Mouse (Mus musculus) ZHBTc4 (cell line): Measurements from ENCODE around the gene Csrp3.
A peak's percentile ranks its signal among the peaks of the same experiment; 100 is the strongest.

ENCODE experiments used
- DNase-seq: peaks from one replicate; pipeline ENCODE4 v3.0.0-alpha.2; 2011; ENCODE audit warnings: low read depth, low spot score

Gene Csrp3

DNA sequence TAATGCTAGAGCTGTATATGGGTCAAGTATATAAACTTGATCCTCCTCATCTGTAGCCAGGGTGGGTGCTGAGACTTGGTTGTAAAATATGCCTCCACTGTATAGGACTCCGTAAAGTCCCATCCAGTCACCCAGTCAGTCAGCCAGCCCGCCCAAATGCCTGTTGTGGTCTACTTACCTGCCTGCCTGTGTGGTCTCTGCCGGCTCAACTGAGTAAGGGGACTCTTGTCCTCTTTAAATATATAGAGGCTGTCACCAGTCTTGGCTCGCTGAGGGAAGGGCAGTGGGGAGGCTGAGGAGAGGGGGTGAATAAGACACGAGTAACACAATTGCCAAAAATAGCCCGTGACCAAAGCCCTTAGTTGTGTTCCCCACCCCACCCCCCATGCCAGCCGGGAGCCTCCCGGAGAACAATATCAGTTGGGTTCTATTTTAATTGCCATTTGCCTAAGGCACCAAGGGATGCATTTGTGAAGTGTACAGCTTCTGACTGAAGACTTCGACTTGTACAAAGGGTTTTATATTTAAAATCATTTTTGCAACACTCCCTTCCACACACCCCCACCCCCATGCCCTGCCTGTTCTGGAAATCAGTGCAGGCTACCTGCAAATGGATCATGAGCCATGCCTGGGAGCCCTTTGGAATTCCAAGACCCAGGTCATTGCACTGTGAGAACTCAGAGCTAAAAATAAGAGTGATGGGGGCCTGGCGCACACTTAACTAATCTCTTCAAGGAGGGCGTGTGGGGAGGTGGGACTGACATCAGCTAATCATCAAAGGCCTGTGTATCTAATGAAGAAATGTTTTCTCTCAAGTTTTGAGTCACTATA, at the start of gene Csrp3:
TSS of gene Csrp3 (minus strand) at position 214 of the 831 bp plus-strand sequence.
- DNase-seq = no peak

DNA sequence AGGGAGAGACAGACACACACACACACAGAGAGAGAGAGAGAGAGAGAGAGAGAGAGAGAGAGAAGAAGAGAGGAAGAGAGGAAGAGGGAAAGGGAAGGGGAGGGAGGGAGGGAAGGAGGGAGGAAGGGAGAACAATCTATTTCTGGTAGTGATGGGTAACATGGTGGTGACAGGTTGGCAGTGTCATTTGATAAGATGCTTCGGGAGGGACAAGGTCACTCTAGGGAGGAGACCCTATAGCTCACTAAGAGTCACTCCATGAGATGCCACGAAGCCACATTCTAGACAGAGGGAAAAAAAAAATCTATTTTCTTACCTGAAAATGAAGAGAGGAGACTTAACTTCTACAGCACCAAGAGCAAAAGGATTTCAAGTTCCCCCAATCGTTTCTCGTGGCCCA, 48.2 kb upstream of the Csrp3 start:
- no peak for DNase-seq

DNA sequence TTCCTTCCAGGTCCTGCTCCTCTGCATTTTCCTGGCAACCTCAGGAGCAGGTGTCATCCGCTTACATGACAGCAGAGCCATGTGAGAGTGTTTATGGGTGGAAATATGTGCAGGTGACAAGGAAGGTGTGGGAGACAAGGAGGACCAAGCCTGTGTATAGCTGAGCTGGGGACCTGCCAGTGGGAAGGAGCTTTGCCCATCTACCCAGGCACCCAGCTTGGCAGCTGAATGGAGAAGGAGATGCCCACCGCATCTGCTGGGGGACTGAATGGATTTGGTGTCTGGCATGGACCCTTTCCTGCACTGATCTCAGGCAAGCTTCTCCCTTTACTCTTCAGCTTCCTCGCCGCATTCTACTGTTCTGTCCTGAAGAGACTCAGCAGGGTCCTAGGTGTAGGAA, 47.6 kb upstream of the Csrp3 start:
- no peak for DNase-seq

DNA sequence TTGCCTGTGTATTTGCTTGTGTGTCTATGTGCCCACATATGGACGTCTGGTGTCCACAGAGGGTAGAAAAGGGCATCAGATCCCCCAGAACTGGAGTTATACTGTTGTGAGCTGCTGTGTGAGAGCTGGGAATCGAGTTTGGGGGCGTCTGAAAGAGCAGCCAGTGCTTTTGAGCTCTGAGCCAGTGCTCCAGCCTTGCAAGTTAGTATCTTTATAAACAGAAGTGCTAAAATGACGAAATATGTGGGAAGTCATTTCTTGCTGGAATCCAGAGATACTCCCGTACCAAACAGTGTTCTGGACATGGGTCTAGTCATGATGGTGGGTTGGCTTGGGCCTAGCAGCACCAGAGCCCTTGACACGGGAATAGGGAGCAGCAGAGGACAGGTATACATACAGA, 46.9 kb upstream of the Csrp3 start:
- no peak for DNase-seq

DNA sequence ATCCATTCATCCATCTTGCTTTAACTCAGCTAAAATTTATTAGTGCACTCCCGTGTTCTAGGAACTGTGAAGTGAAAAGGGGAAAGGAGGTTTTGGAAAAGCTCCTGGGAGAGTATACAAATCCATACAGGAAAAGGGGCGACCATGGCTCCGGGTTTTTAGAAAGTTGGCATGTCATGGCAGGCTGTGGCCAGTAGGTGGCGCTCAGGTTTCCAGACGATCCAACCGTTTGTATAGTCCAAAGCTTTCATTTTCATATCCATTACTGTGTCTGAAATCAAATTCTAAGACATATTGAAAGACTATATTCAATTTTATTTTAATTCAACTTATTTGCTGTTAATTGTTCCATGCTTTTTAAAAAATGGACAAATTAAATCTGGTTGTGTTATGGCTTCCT, 46.3 kb upstream of the Csrp3 start:
- DNase-seq = peak; percentile 51

DNA sequence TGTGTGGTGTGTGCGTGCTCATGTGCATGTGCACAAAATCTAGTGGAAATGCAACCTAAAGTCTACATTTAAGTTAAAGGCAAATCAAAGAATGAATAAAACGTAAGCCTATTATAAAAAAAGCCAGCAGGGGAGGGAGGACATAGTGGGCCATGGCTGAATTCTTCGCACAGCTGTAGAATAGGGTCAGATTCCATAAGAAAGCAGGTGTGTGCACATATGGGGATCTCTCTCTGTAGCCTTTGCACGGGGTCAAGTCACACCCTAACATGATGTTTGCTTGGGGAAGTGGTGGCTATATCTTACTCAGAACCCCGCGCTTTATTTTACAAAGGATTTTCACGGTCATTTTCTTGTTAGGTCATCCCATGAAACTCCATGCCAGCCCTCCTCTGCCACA, 45.3 kb upstream of the Csrp3 start:
- DNase-seq = no peak

DNA sequence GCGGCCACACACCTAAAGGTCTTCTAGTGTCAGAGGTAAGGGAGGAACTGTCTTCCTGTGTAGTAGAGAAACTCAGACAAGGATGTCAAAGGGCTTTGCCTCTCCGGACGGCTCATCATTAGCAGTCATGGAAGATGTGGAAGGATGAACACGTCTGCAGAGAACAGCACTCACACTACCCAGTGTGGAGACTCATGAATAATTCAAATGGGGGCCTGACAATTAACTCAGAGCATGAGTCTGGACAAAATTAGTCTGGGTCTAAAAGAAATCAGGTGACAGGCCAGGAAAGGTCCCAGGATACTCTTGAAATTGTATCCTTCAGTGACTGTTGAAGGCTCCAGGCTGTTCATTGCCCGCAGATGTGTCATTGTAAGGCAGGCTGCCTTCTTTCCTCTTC, 43.2 kb upstream of the Csrp3 start:
- DNase-seq = no peak

DNA sequence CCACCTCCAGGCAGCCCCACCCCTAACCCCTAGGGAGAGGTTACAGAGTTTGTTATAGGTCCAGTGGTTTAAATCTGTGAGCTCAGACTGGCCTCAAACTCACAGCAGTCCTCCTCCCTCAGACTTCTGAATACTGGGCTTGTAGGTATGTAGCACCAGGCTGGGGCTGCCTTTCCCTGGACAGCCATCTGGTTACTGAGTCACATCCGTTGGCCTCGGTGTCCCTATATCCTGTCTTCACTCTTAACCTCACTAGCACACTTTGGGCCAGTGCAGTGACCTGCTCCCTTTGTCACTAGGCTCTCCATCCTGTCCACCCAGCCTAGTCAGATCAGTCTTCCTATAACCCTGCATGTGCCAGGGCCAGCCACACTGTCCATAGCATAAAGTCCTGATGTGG, 40.9 kb upstream of the Csrp3 start:
- DNase-seq = no peak

DNA sequence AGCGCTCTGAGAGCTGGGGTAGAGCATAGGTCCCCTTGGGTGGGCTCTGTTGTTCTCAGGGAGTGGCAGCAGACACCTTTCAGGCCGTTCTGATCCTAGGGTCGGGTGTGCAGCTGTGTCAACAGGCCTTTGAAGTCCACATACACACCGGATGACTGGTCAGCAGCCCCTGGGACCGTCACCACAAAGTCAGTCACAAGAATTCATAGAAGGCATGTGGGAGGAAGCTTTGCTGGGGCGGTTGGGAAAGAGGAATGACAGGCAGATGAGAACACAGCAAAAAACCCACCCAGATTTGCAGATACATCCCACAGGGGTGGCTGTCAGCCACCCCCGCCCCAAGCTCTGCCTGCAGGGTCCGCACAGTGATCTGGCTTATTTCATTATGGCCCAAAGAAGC, 40.1 kb upstream of the Csrp3 start:
- no peak for DNase-seq

DNA sequence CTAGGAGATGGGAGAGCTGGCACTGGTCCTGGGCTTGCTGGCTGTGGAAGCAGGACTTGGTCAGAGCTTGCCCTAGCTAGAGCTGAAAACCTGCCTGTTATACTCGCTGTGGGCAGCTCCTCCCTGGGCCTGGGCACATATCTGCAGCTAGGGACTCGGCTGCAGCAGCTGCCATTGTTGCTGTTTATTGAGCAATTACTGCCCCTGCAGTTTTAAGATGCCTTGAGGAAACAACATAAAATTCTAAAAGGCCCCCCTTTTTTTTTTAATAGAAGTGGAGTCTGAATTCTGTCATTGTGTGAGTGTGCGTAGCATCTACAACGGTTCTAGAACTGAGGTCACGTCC, 36.4 kb upstream of the Csrp3 start:
- DNase-seq = no peak

DNA sequence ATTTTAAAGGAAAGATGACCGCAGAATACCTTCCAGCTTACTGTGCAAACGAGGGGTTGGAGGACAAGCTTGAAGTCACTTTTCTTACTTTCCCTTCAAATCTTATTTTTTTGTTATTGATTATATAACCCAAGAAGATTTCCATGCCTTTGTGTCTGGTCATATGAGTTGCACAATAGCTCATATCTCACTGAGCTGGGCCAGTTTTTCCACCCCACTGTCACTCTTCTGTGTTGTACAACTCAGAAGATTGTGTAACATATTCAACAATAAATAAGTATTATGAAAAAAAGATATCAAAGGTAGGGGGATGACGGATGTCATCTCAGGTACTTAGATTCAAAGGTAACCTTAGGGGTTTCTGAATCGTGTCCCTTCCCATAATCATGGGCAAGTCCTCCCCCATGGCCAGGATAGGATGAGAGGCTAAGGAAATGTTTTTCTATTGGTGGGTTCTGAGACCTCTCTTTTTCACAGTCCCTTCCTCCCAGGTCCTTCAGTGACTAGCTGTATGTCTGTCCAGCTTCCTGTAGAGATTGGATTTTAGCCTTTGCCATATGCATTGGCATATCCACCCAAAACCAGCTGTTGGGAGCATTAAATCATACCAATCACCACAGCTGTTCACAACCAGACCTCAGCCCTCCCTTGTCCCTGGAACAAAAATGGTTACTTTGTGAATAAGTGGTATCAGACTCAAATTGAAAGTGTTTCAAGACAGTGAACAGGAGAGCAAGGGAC, 35.9 kb upstream of the Csrp3 start:
- DNase-seq = no peak

DNA sequence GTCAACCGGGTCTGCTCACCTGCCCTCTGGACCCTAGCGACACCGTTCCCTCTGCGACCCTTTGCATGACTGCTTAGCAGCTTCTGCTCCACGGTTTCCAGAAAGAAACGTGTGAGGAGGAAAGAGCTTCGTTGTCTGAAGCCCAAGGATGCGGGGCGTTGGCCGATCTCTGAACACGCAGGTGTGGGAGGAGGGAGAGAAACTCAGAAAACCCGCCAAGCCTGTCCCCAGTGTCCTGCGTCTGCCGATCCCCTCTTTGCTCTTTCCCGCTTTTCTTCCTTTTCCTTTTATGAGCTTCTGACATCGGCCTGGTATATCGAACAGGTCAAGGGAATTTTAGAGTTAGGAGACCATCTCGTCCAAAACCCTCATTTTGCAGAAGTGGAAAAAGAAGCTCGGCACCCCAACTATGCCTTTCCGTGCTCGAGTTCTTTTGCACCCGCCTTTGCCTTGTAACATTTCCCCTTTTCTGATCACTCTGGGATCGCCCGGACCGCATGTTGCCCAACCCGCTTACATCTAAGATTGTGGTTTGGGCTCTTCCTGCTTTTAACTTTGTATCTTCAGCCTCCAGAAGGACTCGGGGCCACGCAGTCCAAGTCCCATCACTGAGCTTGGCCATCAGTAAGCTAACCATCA, 34.3 kb upstream of the Csrp3 start:
- peak; percentile 50 for DNase-seq

DNA sequence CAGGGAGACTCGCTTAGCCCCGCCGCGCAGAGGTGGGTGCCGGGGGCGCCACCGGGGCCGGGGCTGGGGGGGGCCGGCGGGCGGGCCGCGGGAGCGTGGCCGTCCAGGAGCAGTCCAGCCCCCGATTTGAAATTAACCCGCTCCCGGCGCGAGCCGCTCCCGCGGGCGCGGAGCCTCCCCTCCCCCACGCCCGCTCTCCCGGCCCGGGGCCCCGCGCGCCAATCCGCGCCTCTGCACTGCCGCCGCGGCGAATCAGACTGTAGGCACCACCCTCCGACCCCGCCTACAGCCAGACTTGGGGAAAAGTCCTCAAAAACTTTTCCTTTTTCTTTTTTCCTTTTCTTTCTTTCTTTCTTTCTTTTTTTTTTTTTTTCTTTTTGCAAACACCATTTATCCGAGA, 33.7 kb upstream of the Csrp3 start, which contains the start of gene E2f8:
TSS of gene E2f8 (minus strand) at position 111 of the 400 bp plus-strand sequence.
- DNase-seq = peak; percentile 82

DNA sequence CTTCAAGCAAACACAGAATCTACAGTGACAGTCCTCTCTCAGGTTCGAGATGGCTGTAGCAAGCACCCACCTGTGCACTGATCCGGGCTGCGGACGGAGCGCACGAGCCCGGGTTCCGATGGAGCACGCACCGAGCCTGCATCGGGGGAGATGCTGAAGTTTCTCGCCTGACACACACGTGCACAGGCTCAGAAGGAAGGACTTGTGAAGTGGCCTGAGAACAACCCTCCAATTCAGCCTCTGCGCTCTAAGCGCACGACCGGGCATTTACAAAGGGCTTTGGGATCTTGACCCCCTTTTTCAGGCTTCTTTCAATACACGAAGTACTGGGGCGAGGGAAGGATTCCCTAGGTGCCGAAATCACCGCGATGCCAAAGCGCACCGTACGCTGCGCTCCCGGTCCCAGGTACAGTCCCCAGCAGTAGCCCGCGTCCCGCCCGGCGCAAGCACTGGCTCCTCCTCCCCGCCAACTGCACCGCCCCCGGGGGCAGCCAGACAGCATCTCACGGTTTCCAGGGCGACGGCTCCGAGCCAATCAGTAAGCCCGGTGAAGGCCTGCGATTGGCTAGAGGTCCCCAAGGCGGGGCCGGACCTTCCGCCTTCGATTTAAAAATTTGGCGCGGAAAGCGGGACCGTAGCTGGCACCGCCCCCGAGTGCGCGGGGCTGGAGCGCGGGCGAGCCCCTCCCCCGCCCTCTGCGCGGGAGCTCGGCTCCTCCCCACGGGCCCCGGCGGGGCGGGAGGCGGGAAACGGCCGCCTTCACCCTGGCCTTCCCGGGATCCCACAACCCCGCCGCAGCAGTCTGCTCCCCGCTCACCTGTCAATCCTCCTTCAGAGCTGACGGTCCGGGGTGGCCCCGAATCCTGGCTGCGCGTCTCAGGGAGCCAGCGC, 33.0 kb upstream of the Csrp3 start:
- peak; percentile 99 for DNase-seq

DNA sequence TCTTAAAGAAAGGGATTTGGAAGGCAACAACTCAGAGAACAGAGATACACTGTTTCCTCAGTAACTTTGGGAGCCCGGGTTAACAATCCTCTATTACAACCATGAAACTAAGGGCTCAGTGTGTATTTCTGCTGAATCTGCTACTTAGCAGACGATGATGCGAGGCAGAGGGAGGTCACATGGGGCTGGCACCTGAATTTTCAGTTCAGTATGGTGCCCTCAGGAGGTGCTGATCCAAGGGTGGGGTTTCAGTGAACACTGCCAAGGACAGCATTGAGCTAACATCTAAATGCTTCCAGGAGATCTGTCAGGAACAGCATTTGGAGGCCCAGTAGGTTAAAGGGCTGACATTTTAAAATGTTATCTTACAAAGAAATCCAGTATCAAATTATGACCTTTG, 31.7 kb upstream of the Csrp3 start:
- no peak for DNase-seq

DNA sequence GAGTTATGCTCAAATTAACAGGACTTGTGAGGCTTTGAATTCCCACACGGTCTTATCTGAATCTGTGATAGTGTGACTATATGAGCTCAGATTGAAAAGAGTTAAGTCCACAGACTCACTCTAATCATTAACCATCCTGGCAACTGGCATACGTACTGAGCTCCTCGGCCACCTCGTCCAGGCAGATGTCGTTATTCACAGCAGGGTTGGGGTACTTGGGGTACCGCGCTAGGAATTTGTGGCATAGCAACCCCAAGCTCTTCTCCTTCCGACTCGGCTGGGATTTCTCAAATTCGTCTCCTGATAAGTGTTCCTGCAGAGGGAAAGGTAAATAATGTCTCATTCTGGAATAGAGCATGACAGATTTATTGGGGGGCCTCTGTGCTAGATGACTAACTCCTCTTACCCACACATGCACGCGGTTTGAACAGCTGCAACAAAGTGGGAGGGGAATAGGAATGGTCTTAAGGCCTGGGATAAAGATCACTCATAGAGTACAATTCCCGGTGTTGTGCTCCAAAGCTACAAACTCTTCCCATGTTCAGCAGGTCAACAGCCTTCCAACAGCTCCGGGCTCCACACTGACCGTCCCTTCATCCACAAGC, 30.1 kb upstream of the Csrp3 start:
- no peak for DNase-seq

DNA sequence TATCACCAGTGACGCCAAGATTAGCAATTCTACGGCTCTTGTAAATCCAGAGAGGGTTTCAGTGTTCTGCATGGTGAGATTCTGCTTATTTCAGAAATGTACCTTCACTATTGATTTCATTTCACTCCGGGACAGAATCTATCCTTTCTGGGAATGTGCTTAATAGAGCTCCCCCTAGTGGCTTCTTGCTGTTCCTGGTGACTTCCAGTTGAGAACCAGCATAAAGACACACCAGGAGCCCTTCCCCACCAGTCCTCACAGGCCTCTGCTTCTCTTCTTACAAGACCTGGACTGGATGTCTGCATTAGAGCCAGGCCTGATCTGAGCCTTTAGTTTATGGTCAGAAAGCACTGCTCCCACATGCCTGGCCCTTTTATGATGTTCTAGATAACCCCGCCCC, 28.7 kb upstream of the Csrp3 start:
- DNase-seq = peak; percentile 81

DNA sequence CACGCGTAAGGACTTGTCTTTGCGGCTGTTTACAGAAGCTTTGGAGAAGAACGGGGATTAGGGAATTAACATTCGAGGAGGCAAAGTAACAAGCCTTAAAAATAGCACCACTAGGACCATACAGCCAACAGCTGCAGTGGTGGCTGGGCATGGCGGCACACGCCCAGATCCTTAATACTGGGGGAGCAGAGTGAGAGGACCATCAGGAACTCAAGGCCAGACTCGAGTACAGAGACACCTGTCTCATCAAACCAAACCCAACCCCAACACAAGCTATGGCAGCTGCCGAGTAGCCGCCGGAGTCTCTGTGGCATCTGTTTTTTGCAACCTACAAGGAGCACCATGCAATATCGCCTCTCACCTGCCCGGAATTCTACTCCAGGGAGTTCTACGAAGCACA, 27.3 kb upstream of the Csrp3 start:
- no peak for DNase-seq

DNA sequence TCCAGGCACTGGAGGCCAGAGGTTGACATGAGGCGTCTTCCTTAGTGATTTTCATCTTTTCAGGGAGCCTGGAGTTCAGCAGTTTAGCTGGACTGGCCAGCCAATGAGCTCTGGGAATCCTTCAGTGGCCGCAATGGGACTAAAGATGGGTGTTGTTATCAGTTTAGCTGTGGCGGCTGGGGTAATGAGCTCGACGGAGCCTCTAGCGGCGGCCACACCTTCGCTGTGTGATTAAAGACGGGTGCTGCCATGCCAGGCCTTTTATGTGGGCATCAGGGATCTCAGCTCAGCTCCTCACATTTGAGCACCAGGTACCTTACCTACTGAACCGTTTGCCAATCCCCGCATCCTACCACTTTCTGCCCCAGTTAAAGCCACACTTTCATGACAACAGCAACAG, 23.5 kb upstream of the Csrp3 start:
- DNase-seq = no peak

DNA sequence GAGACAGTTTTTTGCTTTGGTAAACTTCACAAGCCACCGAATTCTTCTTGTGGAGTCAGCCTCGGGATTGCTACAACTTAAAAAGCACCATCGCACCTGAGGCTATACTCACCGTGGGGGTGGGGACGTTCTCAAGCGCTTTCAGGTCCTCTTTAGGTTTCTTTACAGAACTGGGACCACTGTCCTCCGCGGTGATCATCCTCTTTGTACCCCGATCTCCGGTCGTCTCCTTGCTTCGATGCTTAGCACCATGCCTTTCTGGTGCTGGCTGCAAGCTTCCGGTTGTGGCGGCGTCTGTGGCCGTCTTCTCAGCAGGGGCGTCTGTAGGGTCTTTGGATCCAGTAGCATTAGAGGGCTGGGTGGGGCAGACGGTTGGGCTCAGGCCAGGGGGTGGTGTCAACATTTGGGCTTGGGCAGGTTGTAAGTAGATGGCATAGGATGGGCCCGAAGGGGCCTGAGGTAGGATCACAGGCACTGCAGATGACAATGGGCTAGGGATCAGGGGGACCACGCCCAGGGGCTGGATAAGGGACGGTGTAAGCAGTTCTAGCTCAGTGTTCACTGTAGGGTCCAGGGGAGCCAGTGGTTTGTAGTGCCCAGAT, 22.8 kb upstream of the Csrp3 start:
- peak; percentile 19 for DNase-seq

DNA sequence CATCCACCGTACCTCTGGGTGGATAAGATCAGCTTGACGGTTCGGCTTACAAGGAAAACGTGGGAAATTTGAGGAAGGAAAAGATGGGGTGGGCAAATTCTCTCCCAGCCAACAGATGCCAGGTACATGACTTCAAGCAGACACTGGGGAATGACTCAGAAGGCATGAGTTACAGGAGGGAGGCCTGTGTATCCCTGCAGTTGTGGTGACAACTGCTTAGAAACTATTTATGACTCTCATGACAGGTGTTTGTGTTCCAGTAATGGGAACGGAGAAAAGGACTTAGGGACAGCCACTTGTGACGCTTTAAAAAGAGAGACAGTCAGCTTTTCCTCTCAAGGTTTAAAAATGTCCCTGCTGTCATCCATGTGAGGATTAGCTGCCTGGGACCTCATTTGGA, 22.3 kb upstream of the Csrp3 start:
- DNase-seq = no peak
